Mouse (Mus musculus): ENCODE data around the gene Zfp710.
"Not testable (repeated sequence)": the region's sequence is repeated elsewhere in the genome, so short reads cannot be mapped to it uniquely, and the experiment has no call there.

Gene Zfp710

GRCm38 (mm10) chr7:80026990-80027635, 2.5 kb downstream of the Zfp710 start:
- DNase-seq (ENCODE audit: low spot score) = peak; percentile 80

GRCm38 (mm10) chr7:80027636-80028417, 3.2 kb downstream of the Zfp710 start:
- DNase-seq (ENCODE audit: low spot score) = peak; percentile 41

- no peak for DNase-seq (ENCODE audit: low spot score)
These were observed 3.8 kb downstream of the Zfp710 start for GRCm38 (mm10) chr7:80028418-80028720.

GRCm38 (mm10) chr7:80030009-80030408, 5.4 kb downstream of the Zfp710 start:
- DNase-seq (ENCODE audit: low spot score) = no peak

GRCm38 (mm10) chr7:80030486-80030885, 5.9 kb downstream of the Zfp710 start:
- DNase-seq (ENCODE audit: low spot score) = no peak

- no peak for DNase-seq (ENCODE audit: low spot score)
These were observed 6.4 kb downstream of the Zfp710 start for GRCm38 (mm10) chr7:80030987-80031386.

- DNase-seq (ENCODE audit: low spot score) = no peak
These were observed 6.9 kb downstream of the Zfp710 start for GRCm38 (mm10) chr7:80031478-80031877.

GRCm38 (mm10) chr7:80032216-80033052, 7.8 kb downstream of the Zfp710 start:
- no peak for DNase-seq (ENCODE audit: low spot score)

GRCm38 (mm10) chr7:80033064-80033717, 8.6 kb downstream of the Zfp710 start:
- DNase-seq (ENCODE audit: low spot score) = no peak

- DNase-seq (ENCODE audit: low spot score) = no peak
These were observed 9.2 kb downstream of the Zfp710 start for GRCm38 (mm10) chr7:80033771-80034170.

- no peak for DNase-seq (ENCODE audit: low spot score)
These were observed 10.5 kb downstream of the Zfp710 start for GRCm38 (mm10) chr7:80035086-80035485.

- peak; percentile 52 for DNase-seq (ENCODE audit: low spot score)
These were observed 11.1 kb downstream of the Zfp710 start for GRCm38 (mm10) chr7:80035748-80036147.

GRCm38 (mm10) chr7:80039699-80040098, 15.1 kb downstream of the Zfp710 start:
- DNase-seq (ENCODE audit: low spot score) = no peak

- no peak for DNase-seq (ENCODE audit: low spot score)
These were observed 19.6 kb downstream of the Zfp710 start for GRCm38 (mm10) chr7:80044170-80044569.

GRCm38 (mm10) chr7:80047041-80047440, 22.4 kb downstream of the Zfp710 start:
- no peak for DNase-seq (ENCODE audit: low spot score)

- no peak for DNase-seq (ENCODE audit: low spot score)
These were observed 25.1 kb downstream of the Zfp710 start for GRCm38 (mm10) chr7:80049746-80050145.

GRCm38 (mm10) chr7:80050382-80050781, 25.8 kb downstream of the Zfp710 start:
- not testable (repeated sequence) for DNase-seq (ENCODE audit: low spot score)

- DNase-seq (ENCODE audit: low spot score) = no peak
These were observed 27.2 kb downstream of the Zfp710 start for GRCm38 (mm10) chr7:80051835-80052234.

- peak; percentile 41 for DNase-seq (ENCODE audit: low spot score)
These were observed 27.6 kb downstream of the Zfp710 start for GRCm38 (mm10) chr7:80052261-80052660.

GRCm38 (mm10) chr7:80053147-80053546, 28.5 kb downstream of the Zfp710 start:
- DNase-seq (ENCODE audit: low spot score) = no peak

GRCm38 (mm10) chr7:80055781-80056180, 31.2 kb downstream of the Zfp710 start:
- DNase-seq (ENCODE audit: low spot score) = no peak

- DNase-seq (ENCODE audit: low spot score) = no peak
These were observed 32.5 kb downstream of the Zfp710 start for GRCm38 (mm10) chr7:80057002-80057691.

All from ovary, postnatal 36 days (tissue).